Mouse (Mus musculus) 3T3-L1 (cell line): ENCODE measurements at regions not wholly inside any gene's neighbourhood (a gene's known extent, or its start where the extent isn't known, plus 50 kb on each side); places are given as distances from the start of the nearest gene placed in this dataset.

ENCODE experiments used
- DNase-seq: peaks from one replicate; pipeline ENCODE4 v3.0.0-alpha.2; 2015; ENCODE audit warnings: low read depth, low spot score

GRCm38 (mm10) chr2:56083226-56083625, 647.5 kb downstream of the Kcnj3 start:
- DNase-seq, result no peak

GRCm38 (mm10) chr2:56109531-56109930, 673.8 kb downstream of the Kcnj3 start:
- DNase-seq, result peak; percentile 63

- no peak for DNase-seq
Measured at GRCm38 (mm10) chr2:56109975-56110374, 674.2 kb downstream of the Kcnj3 start.

GRCm38 (mm10) chr2:56114469-56114868, 678.7 kb downstream of the Kcnj3 start:
- DNase-seq, result peak; percentile 88

GRCm38 (mm10) chr2:56119368-56119767, 683.6 kb downstream of the Kcnj3 start:
- DNase-seq, result peak; percentile 72

GRCm38 (mm10) chr2:56147107-56147615, 711.4 kb downstream of the Kcnj3 start:
- no peak for DNase-seq

- DNase-seq, result no peak
Measured at GRCm38 (mm10) chr2:56196449-56196848, 760.7 kb downstream of the Kcnj3 start.

- DNase-seq, result no peak
Measured at GRCm38 (mm10) chr2:56227476-56227875, 791.7 kb downstream of the Kcnj3 start.

GRCm38 (mm10) chr2:56233042-56233441, 797.3 kb downstream of the Kcnj3 start:
- no peak for DNase-seq

GRCm38 (mm10) chr2:56257044-56257954, 821.5 kb downstream of the Kcnj3 start:
- DNase-seq, result no peak

- no peak for DNase-seq
Measured at GRCm38 (mm10) chr2:56304920-56305319, 818.9 kb downstream of the Nr4a2 start.

- DNase-seq, result no peak
Measured at GRCm38 (mm10) chr2:56321692-56322091, 802.1 kb downstream of the Nr4a2 start.

- no peak for DNase-seq
Measured at GRCm38 (mm10) chr2:56322508-56322907, 801.3 kb downstream of the Nr4a2 start.

GRCm38 (mm10) chr2:56335974-56336373, 787.8 kb downstream of the Nr4a2 start:
- DNase-seq, result no peak

GRCm38 (mm10) chr2:56364065-56364464, 759.7 kb downstream of the Nr4a2 start:
- no peak for DNase-seq
